Mouse (Mus musculus) midbrain, embryonic 15.5 days (tissue): Measurements from ENCODE around the gene Sez6l. TPM values are rescaled to one million over a fixed set of nuclear protein-coding genes. Genes with fewer than 3 reads are reported as not detected.
A peak's percentile ranks its signal among the peaks of the same experiment; 100 is the strongest.
"Not testable (repeated sequence)": the region's sequence is repeated elsewhere in the genome, so short reads cannot be mapped to it uniquely, and the experiment has no call there.

Experiments
- ATAC-seq: fragments of 200-750 bp; cut with Nextera tagmentation; replicated peaks from 2 replicates; pipeline ENCODE4 v1.8.0; 2017; ENCODE audit warnings: moderate TSS enrichment
- H3K27ac ChIP-seq: fragments of 300-500 bp; sonication (generic); 2 replicates; pipeline ENCODE4 v1.5.1; 2015; ENCODE audit warnings: mild to moderate bottlenecking, inconsistent platforms
- H3K27me3 ChIP-seq: fragments of 300-500 bp; sonication (generic); replicated peaks from 2 replicates; pipeline ENCODE4 v1.6.1; 2015; ENCODE audit warnings: inconsistent platforms
- H3K36me3 ChIP-seq: fragments of 300-500 bp; sonication (generic); replicated peaks from 2 replicates; pipeline ENCODE4 v1.6.1; 2015; ENCODE audit warnings: inconsistent platforms
- H3K4me1 ChIP-seq: fragments of 300-500 bp; sonication (generic); 2 replicates; pipeline ENCODE4 v1.6.1; 2015; ENCODE audit warnings: inconsistent platforms
- H3K4me2 ChIP-seq: fragments of 300-500 bp; sonication (generic); 2 replicates; pipeline ENCODE4 v1.6.1; 2015; ENCODE audit warnings: inconsistent platforms, mild to moderate bottlenecking, moderate library complexity
- H3K4me3 ChIP-seq: fragments of 300-500 bp; sonication (generic); 2 replicates; pipeline ENCODE4 v1.5.1; 2015; ENCODE audit warnings: mild to moderate bottlenecking, inconsistent platforms
- H3K9ac ChIP-seq: fragments of 300-500 bp; sonication (generic); 2 replicates; pipeline ENCODE4 v1.6.1; 2015; ENCODE audit warnings: mild to moderate bottlenecking, inconsistent platforms
- H3K9me3 ChIP-seq: fragments of 300-500 bp; sonication (generic); 2 replicates; pipeline ENCODE4 v1.6.1; 2016; ENCODE audit warnings: inconsistent platforms
- WGBS: fragments of 180-500 bp; shearing (Covaris S2); methylation state at CpG from one replicate; pipeline ENCODE4 v1.1.7; 2015; ENCODE audit warnings: mixed read lengths; 5-methylcytosine and 5-hydroxymethylcytosine counted together
- polyA plus RNA-seq: library from polyadenylated mRNA; unstranded; fragments of >200 nt; fragmentation: Nextera tagmentation; extraction: Ambion mirVana; gene quantifications from 2 replicates; pipeline ENCODE4 v1.2.1, GENCODE M21; 2015

Gene Sez6l
- polyA plus RNA-seq, 1 experiment from 2014 or later: 67.5 TPM

- H3K4me1 ChIP-seq: peaks cover 11% of the 10 kb centered on the region
- no peak overlapping the region for H3K4me3 ChIP-seq
- no peak overlapping the region for H3K4me2 ChIP-seq
- H3K9me3 ChIP-seq: no peaks in the 10 kb centered on the region
- no peaks in the 10 kb centered on the region for H3K36me3 ChIP-seq
- H3K9ac ChIP-seq: peak overlapping the region; percentile 25; the same call in 1 of the 2 replicates
- 1% methylated on average over 8 of the region's 8 CpGs for WGBS
- H3K27ac ChIP-seq: peak overlapping the region; percentile 40
- H3K27me3 ChIP-seq: 0 out of 2 replicates have a peak, but pooled peaks cover 5% of the 10 kb centered on the region
- ATAC-seq: peak; percentile 8; the same call in 1 of the 2 replicates
These were observed 144.0 kb downstream of the Sez6l start for GRCm38 (mm10) chr5:112433004-112433403.

- Histone ChIP-seq H3K9ac (no peak overlapping the region), H3K4me1 (peaks cover 11% of the 10 kb centered on the region), H3K27me3 (0 out of 2 replicates have a peak, but pooled peaks cover 5% of the 10 kb centered on the region), H3K27ac (no peak overlapping the region), H3K9me3 (no peaks in the 10 kb centered on the region), H3K4me2 (no peak overlapping the region), H3K4me3 (no peak overlapping the region), H3K36me3 (no peaks in the 10 kb centered on the region)
- no peak for ATAC-seq
- 49% methylated on average over 5 of the region's 5 CpGs for WGBS
These were observed 145.0 kb downstream of the Sez6l start for GRCm38 (mm10) chr5:112432033-112432432.

DNA sequence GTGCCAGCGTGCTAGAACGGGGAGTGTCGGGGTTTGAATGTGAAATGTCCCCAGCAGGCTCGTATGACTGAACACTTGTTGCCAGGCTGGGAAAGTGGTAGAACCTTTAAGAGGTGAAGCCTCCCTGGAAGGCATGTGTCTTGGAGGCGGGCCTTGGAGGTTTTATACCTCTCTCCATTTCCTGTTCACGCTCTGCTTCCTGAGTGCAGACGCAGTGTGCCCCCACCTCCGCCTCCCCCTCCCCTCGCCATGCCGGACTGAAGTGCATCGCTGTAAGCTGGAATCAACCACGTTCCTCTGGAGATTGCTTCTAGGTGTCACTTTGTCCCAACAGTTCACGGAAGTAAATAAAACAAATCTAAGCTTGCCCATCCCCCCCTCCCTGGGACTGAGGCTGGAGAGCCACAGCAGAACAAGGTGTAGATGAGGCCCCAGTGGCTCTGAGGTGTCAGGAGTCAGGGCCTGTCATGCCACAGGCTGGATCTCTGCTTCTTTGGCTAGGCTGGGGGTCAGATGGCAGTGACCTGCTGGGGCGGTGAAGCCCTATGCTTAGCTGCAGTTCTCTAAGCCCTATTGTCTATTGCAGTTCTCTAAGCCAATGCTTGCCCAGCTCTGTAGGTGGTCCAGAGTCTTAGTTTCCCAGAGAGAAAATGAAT lies 145.7 kb downstream of the Sez6l start:
- 17% methylated on average over 14 of the region's 14 CpGs for WGBS
- Histone ChIP-seq H3K27ac (no peak overlapping the region), H3K9me3 (no peaks in the 10 kb centered on the region), H3K4me2 (no peak overlapping the region), H3K36me3 (no peaks in the 10 kb centered on the region), H3K4me3 (no peak overlapping the region), H3K9ac (no peak overlapping the region), H3K27me3 (0 out of 2 replicates have a peak, but pooled peaks cover 5% of the 10 kb centered on the region), H3K4me1 (peaks cover 11% of the 10 kb centered on the region)
- no peak for ATAC-seq

GRCm38 (mm10) chr5:112428944-112429343 lies 148.0 kb downstream of the Sez6l start:
- peak overlapping the region; percentile 2; the same call in 1 of the 2 replicates for H3K9ac ChIP-seq

GRCm38 (mm10) chr5:112427283-112427682 lies 149.7 kb downstream of the Sez6l start:
- Histone ChIP-seq H3K36me3 (no peaks in the 10 kb centered on the region), H3K27ac (no peak overlapping the region), H3K4me1 (0 out of 2 replicates have a peak, but pooled peaks cover 4% of the 10 kb centered on the region), H3K27me3 (0 out of 2 replicates have a peak, but pooled peaks cover 8% of the 10 kb centered on the region), H3K9me3 (no peaks in the 10 kb centered on the region), H3K4me2 (no peak overlapping the region), H3K9ac (no peak overlapping the region), H3K4me3 (no peak overlapping the region)
- ATAC-seq: 0 out of 2 replicates have a peak, but pooled peaks have one; percentile 11
- 31% methylated on average over 2 of the region's 2 CpGs for WGBS

More at GRCm38 (mm10) chr5:112428944-112429343, 148.0 kb downstream of the Sez6l start:
- ATAC-seq: peak; percentile 38
- H3K9me3 ChIP-seq: no peaks in the 10 kb centered on the region
- H3K27ac ChIP-seq: 0 out of 2 replicates have a peak overlapping the region, but pooled peaks have one; percentile 14
- H3K4me2 ChIP-seq: peak overlapping the region; percentile 33
- H3K27me3 ChIP-seq: 0 out of 2 replicates have a peak, but pooled peaks cover 8% of the 10 kb centered on the region
- H3K36me3 ChIP-seq: no peaks in the 10 kb centered on the region
- peaks cover 11% of the 10 kb centered on the region for H3K4me1 ChIP-seq
- WGBS: 10% methylated on average over 19 of the region's 19 CpGs
- H3K4me3 ChIP-seq: 0 out of 2 replicates have a peak overlapping the region, but pooled peaks have one; percentile 5

DNA sequence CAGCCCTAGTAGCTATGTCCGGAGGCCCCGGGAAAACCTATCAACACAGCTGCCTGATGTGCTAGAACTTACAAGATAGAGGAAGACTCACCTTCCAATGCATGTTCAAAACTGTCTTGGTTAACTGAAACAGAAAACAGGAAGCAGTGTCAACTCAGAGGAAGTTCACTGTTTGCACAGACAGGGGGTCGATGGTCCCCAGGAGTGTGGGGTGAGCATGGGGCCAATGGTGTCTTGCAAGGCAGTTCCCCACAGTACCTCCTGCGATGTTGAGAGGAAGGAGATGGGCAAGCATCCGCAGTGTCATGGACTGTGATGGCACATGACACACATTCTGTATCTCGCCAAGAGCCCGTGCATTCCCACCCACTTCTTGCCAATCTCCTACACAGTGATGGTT lies 150.3 kb downstream of the Sez6l start:
- Histone ChIP-seq H3K9me3 (no peaks in the 10 kb centered on the region), H3K4me1 (0 out of 2 replicates have a peak, but pooled peaks cover 4% of the 10 kb centered on the region), H3K4me2 (no peak overlapping the region), H3K27me3 (0 out of 2 replicates have a peak, but pooled peaks cover 4% of the 10 kb centered on the region), H3K4me3 (no peak overlapping the region), H3K9ac (no peak overlapping the region), H3K27ac (no peak overlapping the region), H3K36me3 (peaks cover 2% of the 10 kb centered on the region)
- 89% methylated on average over 7 of the region's 7 CpGs for WGBS
- ATAC-seq: no peak

- Histone ChIP-seq H3K27ac (no peak overlapping the region), H3K4me3 (no peak overlapping the region), H3K4me2 (no peak overlapping the region), H3K27me3 (0 out of 2 replicates have a peak, but pooled peaks cover 10% of the 10 kb centered on the region), H3K9ac (no peak overlapping the region), H3K36me3 (peaks cover 14% of the 10 kb centered on the region), H3K9me3 (no peaks in the 10 kb centered on the region), H3K4me1 (peaks cover 24% of the 10 kb centered on the region)
- 34% methylated on average over 12 of the region's 12 CpGs for WGBS
- no peak for ATAC-seq
These were observed 157.4 kb downstream of the Sez6l start for GRCm38 (mm10) chr5:112419535-112419934.

DNA sequence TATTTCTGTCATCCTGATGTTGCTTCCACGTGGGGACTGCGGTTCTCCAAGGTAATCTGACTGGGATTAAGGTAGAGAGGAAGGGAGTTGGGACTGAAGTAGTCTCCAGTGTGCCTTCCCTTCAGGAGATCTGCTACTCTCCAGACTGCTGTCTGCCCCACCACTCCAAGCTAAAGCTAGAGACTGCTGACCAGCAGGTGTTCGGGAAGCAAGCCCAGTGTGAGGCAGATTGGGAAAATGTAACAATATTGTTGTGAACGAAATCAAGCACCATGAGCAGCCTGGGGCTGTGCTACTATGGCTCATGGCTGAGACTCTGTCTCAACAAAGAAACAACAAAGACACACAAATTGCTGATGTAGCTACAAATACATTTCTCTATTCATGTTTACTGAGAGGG lies 159.0 kb downstream of the Sez6l start:
- H3K9me3 ChIP-seq: no peaks in the 10 kb centered on the region
- no peak overlapping the region for H3K9ac ChIP-seq
- ATAC-seq: no peak
- 0 out of 2 replicates have a peak, but pooled peaks cover 10% of the 10 kb centered on the region for H3K27me3 ChIP-seq
- peaks cover 24% of the 10 kb centered on the region for H3K4me1 ChIP-seq
- peak overlapping the region; percentile 76 for H3K27ac ChIP-seq
- 41% methylated on average over 4 of the region's 4 CpGs for WGBS
- H3K4me2 ChIP-seq: no peak overlapping the region
- H3K36me3 ChIP-seq: peaks cover 14% of the 10 kb centered on the region
- no peak overlapping the region for H3K4me3 ChIP-seq

DNA sequence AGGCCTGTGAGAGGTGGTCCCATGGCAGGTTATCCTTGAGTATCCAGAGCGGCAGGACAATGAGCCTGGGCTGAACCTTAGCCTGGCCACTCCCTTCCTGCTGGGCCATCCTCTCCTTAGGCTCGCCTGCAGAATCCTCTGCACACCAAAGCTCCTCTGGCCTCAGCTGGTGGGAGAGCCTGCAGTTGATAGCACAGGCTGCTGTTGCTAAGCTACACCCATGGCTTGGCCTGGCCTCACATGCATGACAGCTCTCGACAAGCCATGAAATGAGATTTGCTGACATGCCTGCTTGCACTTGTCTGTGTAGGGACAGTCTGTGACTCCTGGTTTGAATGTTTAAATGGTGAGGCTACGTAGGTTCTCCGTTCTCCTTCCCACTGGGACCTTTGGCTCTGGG lies 160.3 kb downstream of the Sez6l start:
- Histone ChIP-seq H3K9ac (no peak overlapping the region), H3K4me3 (no peak overlapping the region), H3K36me3 (peaks cover 13% of the 10 kb centered on the region), H3K27ac (peak overlapping the region; percentile 76), H3K4me2 (no peak overlapping the region), H3K9me3 (no peaks in the 10 kb centered on the region), H3K27me3 (0 out of 2 replicates have a peak, but pooled peaks cover 9% of the 10 kb centered on the region), H3K4me1 (peaks cover 35% of the 10 kb centered on the region)
- ATAC-seq: peak; percentile 60; the same call in 1 of the 2 replicates
- 21% methylated on average over 5 of the region's 5 CpGs for WGBS

DNA sequence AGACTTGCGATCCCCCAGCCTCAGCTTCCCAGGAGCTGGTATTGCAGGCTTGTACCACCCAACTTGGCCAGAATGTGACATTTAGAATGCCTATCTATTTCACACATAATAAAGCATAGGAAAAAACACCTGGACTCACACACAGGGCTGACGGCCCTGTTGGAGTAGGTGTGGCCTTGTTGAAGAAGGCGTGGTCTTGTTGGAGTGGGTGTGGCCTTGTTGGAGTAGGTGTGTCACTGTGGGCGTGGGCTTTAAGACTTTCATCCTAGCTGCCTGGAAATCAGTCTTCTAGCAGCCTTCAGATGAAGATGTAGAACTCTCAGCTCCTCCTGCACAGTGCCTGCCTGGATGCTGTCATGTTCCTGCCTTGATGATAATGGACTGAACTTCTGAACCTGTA lies 164.2 kb downstream of the Sez6l start:
- H3K9ac ChIP-seq, H3K27me3 ChIP-seq, ATAC-seq, H3K9me3 ChIP-seq, H3K4me3 ChIP-seq, H3K4me2 ChIP-seq, H3K36me3 ChIP-seq: not testable (repeated sequence)
- Histone ChIP-seq H3K4me1 (peaks cover 56% of the 10 kb centered on the region), H3K27ac (peak overlapping the region; percentile 86)
- WGBS: 84% methylated on average over 4 of the region's 4 CpGs

- no peaks in the 10 kb centered on the region for H3K36me3 ChIP-seq
- H3K4me1 ChIP-seq: peaks cover 46% of the 10 kb centered on the region
- no peaks in the 10 kb centered on the region for H3K9me3 ChIP-seq
- H3K27ac ChIP-seq: peak overlapping the region; percentile 86
- ATAC-seq: peak; percentile 79
- 12% methylated on average over 19 of the region's 19 CpGs for whole genome bisulfite sequencing
- peak overlapping the region; percentile 21 for H3K4me2 ChIP-seq
- H3K9ac ChIP-seq: no peak overlapping the region
- H3K27me3 ChIP-seq: no peaks in the 10 kb centered on the region
- no peak overlapping the region for H3K4me3 ChIP-seq
These were observed 165.3 kb downstream of the Sez6l start for GRCm38 (mm10) chr5:112411514-112412335.

- no peak overlapping the region for H3K9ac ChIP-seq
- H3K27ac ChIP-seq: peak overlapping the region; percentile 86
- peak overlapping the region; percentile 21 for H3K4me2 ChIP-seq
- no peaks in the 10 kb centered on the region for H3K27me3 ChIP-seq
- WGBS: 11% methylated on average over 11 of the region's 11 CpGs
- no peak overlapping the region for H3K4me3 ChIP-seq
- no peaks in the 10 kb centered on the region for H3K9me3 ChIP-seq
- peak; percentile 32; the same call in 1 of the 2 replicates for ATAC-seq
- peaks cover 40% of the 10 kb centered on the region for H3K4me1 ChIP-seq
- H3K36me3 ChIP-seq: no peaks in the 10 kb centered on the region
These were observed 165.9 kb downstream of the Sez6l start for GRCm38 (mm10) chr5:112411072-112411471.
